26 mouse cellular contexts compared by ENCODE assay signal in genomic region chr9:65703926-65704595, GRCm38 (mm10).
"Had no signal": no experiment of that assay in that cellular context is flagged by ENCODE, and none has a peak within 500 bp of the region (broad histone marks: within the 10 kb centered on the region; RNA-seq: fewer than 3 reads in every experiment).

No protein-coding gene starts in this region.

- H3K4me3 ChIP-seq: heart, adult 2 months; heart, embryonic 13.5 days; heart, embryonic 15.5 days; hindbrain, embryonic 10.5 days; hindbrain, embryonic 13.5 days; hindbrain, embryonic 15.5 days; kidney, embryonic 15.5 days; limb, embryonic 13.5 days; limb, embryonic 15.5 days; liver, embryonic 12.5 days had no signal

- DNase-seq: gastrocnemius, postnatal 14 days; gastrocnemius, postnatal 36 days; heart, adult 11 months; heart, adult 2 months; heart, postnatal 4 days; kidney, adult 2 months; kidney, adult 9 months; kidney, postnatal 14 days; kidney, postnatal 36 days; layer of hippocampus, adult 9-11 months; layer of hippocampus, postnatal 36 days; left cerebral cortex, postnatal 4 days had no signal

- H3K9me3 ChIP-seq: heart, embryonic 13.5 days; heart, embryonic 15.5 days; hindbrain, embryonic 10.5 days; hindbrain, embryonic 13.5 days; hindbrain, embryonic 15.5 days; kidney, embryonic 15.5 days; limb, embryonic 13.5 days; limb, embryonic 15.5 days; liver, embryonic 12.5 days had no signal

- H3K9ac ChIP-seq: heart, embryonic 13.5 days; heart, embryonic 15.5 days; hindbrain, embryonic 13.5 days; hindbrain, embryonic 15.5 days; kidney, embryonic 15.5 days; limb, embryonic 13.5 days; limb, embryonic 15.5 days; liver, embryonic 12.5 days; liver, embryonic 14.5 days had no signal

- H3K27ac ChIP-seq: heart, adult 2 months; heart, embryonic 13.5 days; heart, embryonic 15.5 days; hindbrain, embryonic 10.5 days; hindbrain, embryonic 13.5 days; hindbrain, embryonic 15.5 days; hindbrain, postnatal 0 days; kidney, embryonic 15.5 days; kidney, postnatal 0 days; limb, embryonic 13.5 days; limb, embryonic 15.5 days; liver, embryonic 12.5 days; liver, embryonic 14.5 days had no signal

- H3K4me1 ChIP-seq: heart, embryonic 13.5 days; heart, embryonic 15.5 days; hindbrain, embryonic 10.5 days; hindbrain, embryonic 13.5 days; hindbrain, embryonic 15.5 days; kidney, embryonic 15.5 days; limb, embryonic 13.5 days; limb, embryonic 15.5 days; liver, embryonic 12.5 days had no signal

- H3K27me3 ChIP-seq: heart, embryonic 13.5 days; heart, embryonic 15.5 days; hindbrain, embryonic 13.5 days; hindbrain, embryonic 15.5 days; kidney, embryonic 15.5 days; limb, embryonic 13.5 days; limb, embryonic 15.5 days; liver, embryonic 12.5 days had no signal

- ATAC-seq: hindbrain, postnatal 0 days; intestine, postnatal 0 days; liver, embryonic 12.5 days had no signal

- H3K4me2 ChIP-seq: heart, embryonic 11.5 days; heart, embryonic 13.5 days; heart, embryonic 15.5 days; hindbrain, embryonic 13.5 days; hindbrain, embryonic 15.5 days; kidney, embryonic 15.5 days; limb, embryonic 13.5 days; limb, embryonic 15.5 days; liver, embryonic 12.5 days had no signal
